Comparison of ENCODE assay signal across 29 mouse cellular contexts in the genomic region with DNA sequence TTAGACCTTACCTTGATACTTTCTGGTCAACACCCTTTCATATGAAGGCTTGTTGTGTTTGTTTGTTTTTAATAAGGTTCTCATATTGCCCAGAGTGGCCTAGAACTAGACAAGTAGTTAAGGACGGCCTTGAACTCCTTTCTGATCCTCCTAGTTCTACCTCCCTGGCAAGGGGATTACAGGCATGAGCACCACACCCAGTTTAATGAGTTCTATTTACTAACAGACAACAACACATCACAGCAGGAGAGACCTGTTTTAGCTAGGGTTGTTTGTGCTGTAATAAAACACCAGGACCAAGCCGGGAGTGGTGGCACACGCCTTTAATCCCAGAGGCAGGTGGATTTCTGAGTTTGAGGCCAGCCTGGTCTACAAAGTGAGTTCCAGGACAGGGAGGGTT. TPM values are rescaled to one million over a fixed set of nuclear protein-coding genes. Genes with fewer than 3 reads are reported as not detected.
DNase-seq lines count a peak whose midpoint lies in the region; ATAC-seq and TF ChIP-seq lines count a peak whose summit lies in the region.
"Had no signal": no experiment of that assay in that cellular context is flagged by ENCODE, and none has a peak within 500 bp of the region (broad histone marks: within the 10 kb centered on the region; RNA-seq: fewer than 3 reads in every experiment).

No protein-coding gene starts in this region.

- DNase-seq in MEL (ENCODE audit: low read depth, low spot score): peak; percentile 41
- DNase-seq in liver, embryonic 13.5 days: no peak
- DNase-seq in left cerebral cortex, adult 8-10 months (ENCODE audit: low spot score in 2 of 2): no peak
- no peak for DNase-seq in kidney, adult 2 months
- no peak for DNase-seq in spleen, adult 18-20 months
- DNase-seq: adrenal gland, adult 2 months; B cell, adult 2 months; cerebellum, adult 18-20 months; cerebellum, postnatal 25 days; gastrocnemius, postnatal 10 days; heart, adult 11 months; kidney, adult 11 months; kidney, postnatal 4 days; lung, adult 18-20 months; lung, postnatal 10 days had no signal

- no peaks in the 10 kb centered on the region for H3K79me2 ChIP-seq in MEL (ENCODE audit: control insufficient read depth, insufficient read depth, low read length, poor library complexity)

- no peak for TF ChIP-seq CTCF in MEL (IDR thresholded peaks at IDR 0.05 in 2 of 3, conservative IDR thresholded peaks at IDR 0.05 in 1 of 3; ENCODE audit: control insufficient read depth in 1 of 3, insufficient read depth in 1 of 3, low read depth in 2 of 3, low read length in 3 of 3, poor library complexity in 1 of 3, severe bottlenecking in 1 of 3)
- no peak for TF ChIP-seq CTCF in kidney, adult 2 months (conservative IDR thresholded peaks at IDR 0.05; ENCODE audit: insufficient read depth, insufficient read length, low read depth, low read length)

- 53% methylated on average over 3 of the region's 3 CpGs for WGBS in liver, embryonic 13.5 days (ENCODE audit: insufficient replicate concordance)
- WGBS in kidney, adult 2 months: 96% methylated on average over 3 of the region's 3 CpGs

- H3K4me3 ChIP-seq in megakaryocyte, embryonic 14.5 days (replicated peaks): peak overlapping the region; percentile 69
- H3K4me3 ChIP-seq in MEL (ENCODE audit: control insufficient read depth in 1 of 2, insufficient read depth in 1 of 2, low read depth in 2 of 2, low read length in 2 of 2): peak overlapping the region; percentile 22 to 37
- H3K4me3 ChIP-seq in liver, embryonic 13.5 days (replicated peaks): 0 out of 2 replicates have a peak overlapping the region, but pooled peaks have one; percentile 12
- H3K4me3 ChIP-seq in kidney, adult 2 months (ENCODE audit: insufficient read depth, low read depth, low read length): no peak overlapping the region
- H3K4me3 ChIP-seq: embryonic facial prominence, embryonic 15.5 days; hindbrain, embryonic 12.5 days; midbrain, embryonic 13.5 days had no signal

- H3K4me2 ChIP-seq in liver, embryonic 13.5 days: peak overlapping the region; percentile 96
- H3K4me2 ChIP-seq: embryonic facial prominence, embryonic 15.5 days; hindbrain, embryonic 12.5 days had no signal

- H3K36me3 ChIP-seq in megakaryocyte, embryonic 14.5 days (replicated peaks; ENCODE audit: low read length): no peaks in the 10 kb centered on the region
- peaks cover 0 to 40% of the 10 kb centered on the region in 2 experiments; a peak in 2 of 4 replicates for H3K36me3 ChIP-seq in MEL (ENCODE audit: control insufficient read depth in 1 of 2, insufficient read depth in 2 of 2, low read length in 2 of 2)
- no peaks in the 10 kb centered on the region for H3K36me3 ChIP-seq in liver, embryonic 13.5 days
- no peaks in the 10 kb centered on the region for H3K36me3 ChIP-seq in kidney, adult 2 months (ENCODE audit: control insufficient read depth, insufficient read depth, low read length)
- H3K36me3 ChIP-seq: embryonic facial prominence, embryonic 15.5 days; hindbrain, embryonic 12.5 days; midbrain, embryonic 13.5 days had no signal

- H3K9ac ChIP-seq in MEL (ENCODE audit: control insufficient read depth, low read depth, low read length, poor library complexity, severe bottlenecking): peak overlapping the region; percentile 49
- peak overlapping the region; percentile 75 for H3K9ac ChIP-seq in liver, embryonic 13.5 days
- H3K9ac ChIP-seq: embryonic facial prominence, embryonic 15.5 days; hindbrain, embryonic 12.5 days; midbrain, embryonic 13.5 days had no signal

- TF ChIP-seq POLR2A in MEL (IDR thresholded peaks at IDR 0.05; ENCODE audit: control insufficient read depth in 1 of 2, insufficient read depth in 1 of 2, low read depth in 1 of 2, low read length in 2 of 2, poor library complexity in 1 of 2): no peak
- TF ChIP-seq POLR2A in kidney, adult 2 months (IDR thresholded peaks at IDR 0.05; ENCODE audit: low read depth, low read length): no peak

- peaks cover 94% of the 10 kb centered on the region for H3K4me1 ChIP-seq in megakaryocyte, embryonic 14.5 days
- H3K4me1 ChIP-seq in MEL (ENCODE audit: control insufficient read depth in 1 of 2, insufficient read depth in 2 of 2, low read length in 2 of 2): peaks cover 22 to 39% of the 10 kb centered on the region in 2 experiments
- peaks cover 89% of the 10 kb centered on the region for H3K4me1 ChIP-seq in liver, embryonic 13.5 days (replicated peaks)
- H3K4me1 ChIP-seq in kidney, adult 2 months (ENCODE audit: control insufficient read depth, insufficient read depth, low read length): no peaks in the 10 kb centered on the region

- TF ChIP-seq EP300 in MEL (IDR thresholded peaks at IDR 0.05; ENCODE audit: low read depth in 1 of 2, low read length in 2 of 2): no peak

- H3K9me3 ChIP-seq in megakaryocyte, embryonic 14.5 days: no peaks in the 10 kb centered on the region
- no peaks in the 10 kb centered on the region for H3K9me3 ChIP-seq in MEL (replicated peaks; ENCODE audit: insufficient read depth, low read length)
- no peaks in the 10 kb centered on the region for H3K9me3 ChIP-seq in liver, embryonic 13.5 days (replicated peaks)
- H3K9me3 ChIP-seq: embryonic facial prominence, embryonic 15.5 days; hindbrain, embryonic 12.5 days; midbrain, embryonic 13.5 days had no signal

- peak overlapping the region; percentile 98 for H3K27ac ChIP-seq in MEL (ENCODE audit: control insufficient read depth, low read depth, low read length)
- peak overlapping the region; percentile 89 for H3K27ac ChIP-seq in liver, embryonic 13.5 days
- no peak overlapping the region for H3K27ac ChIP-seq in kidney, adult 2 months (ENCODE audit: insufficient read depth, low read depth, low read length)
- H3K27ac ChIP-seq: embryonic facial prominence, embryonic 15.5 days; hindbrain, embryonic 12.5 days; midbrain, embryonic 13.5 days; stomach, postnatal 0 days had no signal

- no peak for ATAC-seq in megakaryocyte, adult 5-6 weeks (ENCODE audit: poor library complexity, severe bottlenecking)
- peak; percentile 14; the same call in 1 of the 2 replicates for ATAC-seq in liver, embryonic 13.5 days (ENCODE audit: low read depth)
- ATAC-seq: forebrain, embryonic 16.5 days; midbrain, embryonic 13.5 days had no signal

- TF ChIP-seq RAD21 in MEL (IDR thresholded peaks at IDR 0.05; ENCODE audit: low read depth, low read length): no peak

- no peaks in the 10 kb centered on the region for H3K27me3 ChIP-seq in megakaryocyte, embryonic 14.5 days (replicated peaks)
- no peaks in the 10 kb centered on the region for H3K27me3 ChIP-seq in MEL (ENCODE audit: control insufficient read depth in 1 of 2, insufficient read depth in 2 of 2, low read length in 2 of 2)
- H3K27me3 ChIP-seq in liver, embryonic 13.5 days: no peaks in the 10 kb centered on the region
- no peaks in the 10 kb centered on the region for H3K27me3 ChIP-seq in kidney, adult 2 months (replicated peaks; ENCODE audit: control insufficient read depth, insufficient read depth, low read length)
- H3K27me3 ChIP-seq: CH12.LX had no signal

TF ChIP-seq in MEL, 35 proteins besides CTCF, POLR2A, EP300 and RAD21 (continues in another document):
- no peak for TF ChIP-seq KAT2A (conservative IDR thresholded peaks at IDR 0.05; ENCODE audit: low read depth, low read length)
- no peak for TF ChIP-seq MYB (IDR thresholded peaks at IDR 0.05; ENCODE audit: low read depth, low read length)
- no peak for TF ChIP-seq NELFE (IDR thresholded peaks at IDR 0.05; ENCODE audit: low read depth, low read length)
- no peak for TF ChIP-seq SIN3A (IDR thresholded peaks at IDR 0.05; ENCODE audit: low read length)
- no peak for TF ChIP-seq GABPA (IDR thresholded peaks at IDR 0.05; ENCODE audit: low read depth, low read length)
- no peak for TF ChIP-seq BHLHE40 (IDR thresholded peaks at IDR 0.05; ENCODE audit: borderline replicate concordance, low read depth, low read length)
- no peak for TF ChIP-seq ETS1 (IDR thresholded peaks at IDR 0.05; ENCODE audit: low read depth, low read length)
- no peak for TF ChIP-seq MEF2A (IDR thresholded peaks at IDR 0.05; ENCODE audit: extremely low read depth, insufficient replicate concordance, low read depth, low read length, poor library complexity, severe bottlenecking)
- no peak for TF ChIP-seq POLR2AphosphoS5 (IDR thresholded peaks at IDR 0.05; ENCODE audit: borderline replicate concordance, low read depth, low read length)
- no peak for TF ChIP-seq HCFC1 (IDR thresholded peaks at IDR 0.05; ENCODE audit: low read depth, low read length)

RNA-seq across cellular contexts. Expression of a gene that starts 39.0 kb away (rescaled TPM):
- 188 and 291 TPM in 2 replicates for polyA plus RNA-seq in megakaryocyte, embryonic 14.5 days (2012; ENCODE audit: insufficient read depth, low replicate concordance)
- total RNA-seq in megakaryocyte, adult 5-6 weeks (2015): 44.5 and 48.4 TPM in 2 replicates
- total RNA-seq in megakaryocyte, adult 5-6 weeks (2017): 51.4 and 63.5 TPM in 2 replicates
- 78.4 and 108 TPM in 2 replicates for total RNA-seq in MEL (2012; rRNA removed)
- polyA plus RNA-seq in MEL (2012; ENCODE audit: insufficient read depth in 1 of 2, insufficient read length in 2 of 2, low read depth in 1 of 2, low replicate concordance in 2 of 2, missing spikeins in 1 of 2): 10 to 100 TPM in 1 of 2 experiments, not detected in 1; 93.4 TPM
- 18.6 and 21.4 TPM in 2 replicates for polyA plus RNA-seq in liver, embryonic 13.5 days (2015; fragmentation: Nextera tagmentation; extraction: Ambion mirVana)
- 100 to 1,000 TPM in 3 of 4 experiments, 10 to 100 TPM in 1; 95.5 to 112 (median 107) TPM for total RNA-seq in left cerebral cortex, adult 8-10 months (2022)
- 1.3 and 2.7 TPM in 2 replicates for polyA plus RNA-seq in kidney, adult 2 months (2012; rRNA removed)

RNA-seq across cellular contexts. Expression of a gene that starts 55.2 kb away (rescaled TPM):
- polyA plus RNA-seq in megakaryocyte, embryonic 14.5 days (2012; ENCODE audit: insufficient read depth, low replicate concordance): not detected in 2 replicates
- total RNA-seq in megakaryocyte, adult 5-6 weeks (2015): not detected in 2 replicates
- not detected in 2 replicates for total RNA-seq in megakaryocyte, adult 5-6 weeks (2017)
- total RNA-seq in MEL (2012; rRNA removed): not detected in 2 replicates
- polyA plus RNA-seq in MEL (2012; ENCODE audit: insufficient read depth in 1 of 2, insufficient read length in 2 of 2, low read depth in 1 of 2, low replicate concordance in 2 of 2, missing spikeins in 1 of 2): under 1 TPM in 1 of 2 experiments, not detected in 1; 0.63 TPM
- polyA plus RNA-seq in liver, embryonic 13.5 days (2015; fragmentation: Nextera tagmentation; extraction: Ambion mirVana): not detected in 2 replicates
- not detected for total RNA-seq in left cerebral cortex, adult 8-10 months (2022)
- polyA plus RNA-seq in kidney, adult 2 months (2012; rRNA removed): 0.06 TPM in 1 of 2 replicates, not detected in the other
- total RNA-seq: adrenal gland, adult 2 months; adrenal gland, postnatal 4 days; CH12.LX; gastrocnemius, postnatal 10 days; heart, postnatal 25 days; left cerebral cortex, adult 18-20 months; monocyte, adult 5-6 weeks; neutrophil, adult 5-6 weeks had no signal
- polyA plus RNA-seq: adrenal gland, adult 2 months; small intestine, adult 2 months had no signal

RNA-seq across cellular contexts. Expression of a gene that starts 57.2 kb away (rescaled TPM):
- 7.7 and 9.2 TPM in 2 replicates for polyA plus RNA-seq in megakaryocyte, embryonic 14.5 days (2012; ENCODE audit: insufficient read depth, low replicate concordance)
- total RNA-seq in megakaryocyte, adult 5-6 weeks (2015): 35.6 and 43.1 TPM in 2 replicates
- 10.2 and 16.1 TPM in 2 replicates for total RNA-seq in megakaryocyte, adult 5-6 weeks (2017)
- 2.0 and 2.2 TPM in 2 replicates for total RNA-seq in MEL (2012; rRNA removed)
- 1 to 10 TPM in 1 of 2 experiments, not detected in 1; 8.6 TPM for polyA plus RNA-seq in MEL (2012; ENCODE audit: insufficient read depth in 1 of 2, insufficient read length in 2 of 2, low read depth in 1 of 2, low replicate concordance in 2 of 2, missing spikeins in 1 of 2)
- polyA plus RNA-seq in liver, embryonic 13.5 days (2015; fragmentation: Nextera tagmentation; extraction: Ambion mirVana): 1.0 and 1.2 TPM in 2 replicates
- 10 to 100 TPM; 27.5 to 28.4 (median 28.0) TPM for total RNA-seq in left cerebral cortex, adult 8-10 months (2022)
- polyA plus RNA-seq in kidney, adult 2 months (2012; rRNA removed): 9.7 and 12.7 TPM in 2 replicates
